Mouse (Mus musculus) kidney, embryonic 16.5 days (tissue): ENCODE measurements around the gene Sorl1. TPM values are rescaled to one million over a fixed set of nuclear protein-coding genes. Genes with fewer than 3 reads are reported as not detected.
A peak's percentile ranks its signal among the peaks of the same experiment; 100 is the strongest.

Experiments used
- ATAC-seq: fragments of 200-750 bp; cut with Nextera tagmentation; 2 replicates; pipeline ENCODE4 v1.8.0; 2017; ENCODE audit warnings: moderate TSS enrichment; ENCODE audit not compliant: low FRiP score, low TSS enrichment
- H3K27ac ChIP-seq: fragments of 300-500 bp; sonication (generic); 2 replicates; pipeline ENCODE4 v1.5.1; 2014; ENCODE audit warnings: low read length
- H3K27me3 ChIP-seq: fragments of 300-500 bp; sonication (generic); 2 replicates; pipeline ENCODE4 v1.6.1; 2014; ENCODE audit warnings: low read length, control low read depth, mixed read lengths; ENCODE audit not compliant: insufficient read depth
- H3K36me3 ChIP-seq: fragments of 300-500 bp; sonication (generic); 2 replicates; pipeline ENCODE4 v1.6.1; 2014; ENCODE audit warnings: low read length, control low read depth, mixed read lengths; ENCODE audit not compliant: insufficient read depth
- H3K4me1 ChIP-seq: fragments of 300-500 bp; sonication (generic); 2 replicates; pipeline ENCODE4 v1.6.1; 2014; ENCODE audit warnings: low read length, control low read depth, mixed read lengths; ENCODE audit not compliant: insufficient read depth
- H3K4me2 ChIP-seq: fragments of 300-500 bp; sonication (generic); replicated peaks from 2 replicates; pipeline ENCODE4 v1.6.1; 2014; ENCODE audit warnings: low read depth, low read length
- H3K4me3 ChIP-seq: fragments of 300-500 bp; sonication (generic); 2 replicates; pipeline ENCODE4 v1.5.1; 2014; ENCODE audit warnings: mild to moderate bottlenecking, low read length
- H3K9ac ChIP-seq: fragments of 300-500 bp; sonication (generic); replicated peaks from 2 replicates; pipeline ENCODE4 v1.6.1; 2014; ENCODE audit warnings: low read length
- H3K9me3 ChIP-seq: fragments of 300-500 bp; sonication (generic); 2 replicates; pipeline ENCODE4 v1.6.1; 2016; ENCODE audit warnings: low read length, control low read depth
- WGBS: fragments of 180-500 bp; shearing (Covaris S2); extraction: QIAGEN DNeasy Blood & Tissue Kit; methylation state at CpG from one replicate; pipeline ENCODE4 v1.1.7; 2014; 5-methylcytosine and 5-hydroxymethylcytosine counted together
- polyA plus RNA-seq: library from polyadenylated mRNA; unstranded; fragments of >200 nt; fragmentation: Nextera tagmentation; extraction: Ambion mirVana; gene quantifications from 2 replicates; pipeline ENCODE4 v1.2.1, GENCODE M21; 2015

Sorl1 gene
- polyA plus RNA-seq, result 11.3 and 12.5 TPM in 2 replicates

DNA sequence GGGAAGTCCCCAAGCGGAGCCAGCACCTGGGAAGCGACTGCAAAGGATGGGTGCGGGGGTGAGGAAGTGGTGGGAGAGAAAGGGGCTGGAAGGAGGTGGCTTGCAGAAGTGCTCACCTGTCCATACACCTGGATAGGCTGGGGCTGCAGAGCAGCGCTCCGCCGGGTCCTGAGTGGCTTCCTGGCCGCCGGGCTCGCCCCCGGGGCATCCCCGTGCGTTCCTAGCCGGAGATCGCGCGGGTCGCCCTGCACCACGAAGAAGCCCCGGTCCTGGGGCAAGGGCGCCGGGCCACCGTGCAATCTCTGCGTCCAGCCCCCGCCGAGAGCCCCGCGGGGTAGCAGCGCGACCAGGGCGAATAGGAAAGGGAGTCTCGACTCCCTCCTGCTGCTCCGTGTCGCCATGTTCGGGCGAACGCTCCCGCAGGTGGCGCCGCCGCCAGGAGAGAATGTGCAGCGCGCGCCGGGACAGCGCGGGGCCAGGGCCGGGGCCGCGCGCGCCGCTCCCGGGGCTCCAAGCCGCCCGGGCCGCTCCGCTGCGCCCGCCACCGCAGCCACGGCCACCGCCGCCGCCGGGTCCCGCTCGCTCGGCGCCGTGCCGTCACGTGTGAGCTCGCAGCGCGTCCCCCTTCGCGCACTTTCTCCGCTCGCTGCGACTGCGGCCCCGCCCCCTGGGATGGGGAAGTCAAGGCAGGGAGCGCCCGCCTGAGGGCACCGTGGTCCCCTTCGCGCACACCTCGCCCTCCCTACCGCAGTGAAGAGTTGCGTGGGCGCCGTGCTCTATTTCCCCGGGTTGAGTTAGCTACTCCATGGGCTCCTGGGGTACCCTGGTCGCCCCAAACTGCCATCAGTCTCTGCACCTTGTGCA is at the start of gene Sorl1:
Sorl1 (minus strand) TSS at position 585 of the 864 bp plus-strand sequence.
- peak within 1 kb of the TSS; percentile 87 for H3K9ac ChIP-seq
- WGBS, result under 1% methylated on average over 86 of the region's 94 CpGs
- H3K4me2 ChIP-seq, result peak within 1 kb of the TSS; percentile 97
- peak within 1 kb of the TSS; percentile 83 for H3K4me3 ChIP-seq
- no peaks in the 10 kb centered on the region for H3K9me3 ChIP-seq
- H3K4me1 ChIP-seq, result peaks cover 22% of the 10 kb centered on the region
- H3K27ac ChIP-seq, result peak within 1 kb of the TSS; percentile 59
- no peaks in the 10 kb centered on the region for H3K27me3 ChIP-seq
- ATAC-seq, result peak; percentile 86
- H3K36me3 ChIP-seq, result no peaks in the 10 kb centered on the region

DNA sequence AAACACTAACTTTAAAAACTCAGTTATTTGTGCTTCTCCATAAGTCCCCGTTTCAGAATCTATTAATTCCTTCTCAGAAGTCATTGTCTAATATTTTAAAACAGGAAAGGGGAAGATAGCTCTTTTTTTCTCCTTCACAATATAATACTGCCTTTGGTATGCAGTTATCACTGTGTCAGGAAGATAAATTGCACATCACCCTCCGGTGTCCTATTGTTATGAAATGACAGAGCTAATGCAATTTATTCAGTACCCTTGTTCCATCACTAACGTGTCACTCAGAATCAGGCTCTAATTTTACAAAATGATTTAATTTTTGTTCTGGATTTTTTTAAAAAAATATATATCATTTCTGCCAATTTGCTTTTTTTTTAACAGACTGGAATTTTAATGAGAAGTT is 49.7 kb upstream of the Sorl1 start:
- no peak for ATAC-seq
- 69% methylated on average over 3 of the region's 3 CpGs for WGBS
- no peaks in the 10 kb centered on the region for H3K27me3 ChIP-seq
- H3K4me1 ChIP-seq, result no peaks in the 10 kb centered on the region
- H3K27ac ChIP-seq, result no peak overlapping the region
- no peak overlapping the region for H3K4me3 ChIP-seq
- no peaks in the 10 kb centered on the region for H3K9me3 ChIP-seq
- H3K36me3 ChIP-seq, result no peaks in the 10 kb centered on the region
- H3K4me2 ChIP-seq, result no peak overlapping the region
- no peak overlapping the region for H3K9ac ChIP-seq

- 90% methylated on average over 8 of the region's 8 CpGs for WGBS
- no peak overlapping the region for H3K9ac ChIP-seq
- H3K36me3 ChIP-seq, result no peaks in the 10 kb centered on the region
- H3K4me3 ChIP-seq, result no peak overlapping the region
- peaks cover 4% of the 10 kb centered on the region; the same call in 1 of the 2 replicates for H3K9me3 ChIP-seq
- no peaks in the 10 kb centered on the region for H3K27me3 ChIP-seq
- H3K27ac ChIP-seq, result no peak overlapping the region
- H3K4me1 ChIP-seq, result no peaks in the 10 kb centered on the region
- H3K4me2 ChIP-seq, result no peak overlapping the region
- no peak for ATAC-seq
These were observed 45.4 kb upstream of the Sorl1 start for GRCm38 (mm10) chr9:42169491-42169890.

DNA sequence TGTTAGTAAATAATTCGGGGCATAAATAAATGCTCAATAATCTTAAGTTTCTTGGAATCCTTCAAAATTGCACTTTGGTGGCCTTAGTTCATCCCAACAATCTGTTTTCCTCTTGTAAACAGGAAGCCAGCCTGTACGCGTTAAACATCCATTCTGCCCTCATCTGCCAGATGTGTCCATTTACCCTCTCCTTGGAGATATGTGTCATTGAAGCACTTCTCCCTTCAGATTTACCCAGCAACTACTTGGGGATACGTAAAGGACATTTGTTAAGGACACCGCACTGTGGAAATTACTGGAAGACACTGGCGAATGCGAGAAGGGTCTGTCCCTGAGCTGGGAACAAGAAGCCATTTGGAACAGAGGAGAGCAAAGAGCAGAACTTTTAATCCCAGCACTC is 44.9 kb upstream of the Sorl1 start:
- Histone ChIP-seq H3K4me2 (no peak overlapping the region), H3K4me3 (no peak overlapping the region), H3K27ac (no peak overlapping the region), H3K9me3 (peaks cover 4% of the 10 kb centered on the region; the same call in 1 of the 2 replicates), H3K27me3 (no peaks in the 10 kb centered on the region), H3K9ac (no peak overlapping the region), H3K4me1 (no peaks in the 10 kb centered on the region), H3K36me3 (no peaks in the 10 kb centered on the region)
- ATAC-seq, result no peak
- 93% methylated on average over 7 of the region's 7 CpGs for WGBS

- no peak overlapping the region for H3K27ac ChIP-seq
- ATAC-seq, result no peak
- no peak overlapping the region for H3K4me2 ChIP-seq
- H3K9me3 ChIP-seq, result peaks cover 4% of the 10 kb centered on the region; the same call in 1 of the 2 replicates
- H3K4me3 ChIP-seq, result no peak overlapping the region
- H3K27me3 ChIP-seq, result no peaks in the 10 kb centered on the region
- no peaks in the 10 kb centered on the region for H3K36me3 ChIP-seq
- no peaks in the 10 kb centered on the region for H3K4me1 ChIP-seq
- no peak overlapping the region for H3K9ac ChIP-seq
- 74% methylated on average over 2 of the region's 2 CpGs for WGBS
These were observed 40.8 kb upstream of the Sorl1 start for GRCm38 (mm10) chr9:42164930-42165329.

DNA sequence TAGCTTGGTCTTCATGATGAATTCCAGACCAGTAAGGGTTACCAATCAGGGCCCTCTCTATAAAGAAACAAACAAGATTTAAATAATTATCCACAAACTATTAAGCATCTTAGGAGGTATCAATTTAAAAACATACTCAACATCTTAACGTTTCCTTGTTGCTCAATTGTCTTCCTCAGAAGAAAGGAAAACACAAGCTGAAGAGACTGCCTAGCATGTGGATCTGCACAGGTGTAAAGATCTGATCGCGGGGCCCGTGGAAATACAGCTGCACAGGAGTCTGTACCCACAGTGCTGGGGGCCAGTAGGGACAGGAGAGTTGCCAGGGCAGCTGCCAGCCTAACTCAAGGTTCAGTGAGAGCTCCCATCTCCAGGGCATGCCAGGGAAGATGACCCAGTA is 38.9 kb upstream of the Sorl1 start:
- no peak overlapping the region for H3K4me2 ChIP-seq
- 87% methylated on average over 4 of the region's 4 CpGs for WGBS
- H3K27me3 ChIP-seq, result no peaks in the 10 kb centered on the region
- H3K4me1 ChIP-seq, result no peaks in the 10 kb centered on the region
- no peak overlapping the region for H3K4me3 ChIP-seq
- no peak overlapping the region for H3K9ac ChIP-seq
- no peak overlapping the region for H3K27ac ChIP-seq
- no peak for ATAC-seq
- H3K36me3 ChIP-seq, result no peaks in the 10 kb centered on the region
- H3K9me3 ChIP-seq, result peaks cover 4% of the 10 kb centered on the region; the same call in 1 of the 2 replicates

DNA sequence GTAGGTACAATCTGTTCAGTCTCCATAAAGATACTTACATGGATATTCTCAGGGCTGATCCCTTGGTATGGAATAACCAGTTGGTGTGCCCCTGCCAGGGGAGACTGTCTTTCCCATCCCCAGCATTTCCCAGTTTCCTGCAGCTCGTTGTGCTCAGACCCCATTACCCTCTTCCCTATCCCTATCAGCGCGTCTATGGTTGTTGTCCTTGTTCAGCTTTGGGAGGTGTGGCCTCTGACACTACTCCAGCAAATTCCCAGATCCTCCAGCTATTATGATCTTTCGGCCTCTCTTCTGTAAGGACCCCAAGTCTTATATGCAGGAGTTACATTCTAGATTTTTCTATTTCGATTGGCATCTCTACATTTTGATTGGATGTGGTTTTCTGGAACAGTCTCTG is 35.3 kb upstream of the Sorl1 start:
- Histone ChIP-seq H3K4me2 (no peak overlapping the region), H3K9ac (no peak overlapping the region)

DNA sequence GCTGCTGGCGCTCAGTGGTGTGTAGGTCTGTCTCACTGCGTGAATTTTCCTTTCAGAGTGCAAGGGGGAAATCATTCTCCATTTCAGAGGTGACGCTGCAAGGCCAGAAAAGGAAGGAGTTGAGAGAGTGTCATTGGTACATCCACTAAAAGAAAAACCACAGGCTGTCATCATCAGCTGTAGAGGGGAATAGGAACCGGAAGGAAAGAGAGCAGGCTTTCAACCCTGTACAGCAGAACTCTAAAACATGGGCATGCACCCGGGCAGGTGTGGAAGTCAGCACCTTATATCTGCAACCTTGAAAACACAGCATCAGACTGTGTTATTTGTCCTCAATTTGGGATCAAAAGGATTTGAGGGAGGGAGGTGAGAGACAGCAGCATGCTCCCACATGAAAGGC is 34.6 kb upstream of the Sorl1 start:
- Histone ChIP-seq H3K9me3 (no peaks in the 10 kb centered on the region), H3K4me3 (no peak overlapping the region), H3K9ac (no peak overlapping the region), H3K4me2 (no peak overlapping the region), H3K27ac (no peak overlapping the region), H3K27me3 (no peaks in the 10 kb centered on the region), H3K4me1 (no peaks in the 10 kb centered on the region), H3K36me3 (no peaks in the 10 kb centered on the region)
- no peak for ATAC-seq
- WGBS, result 44% methylated on average over 5 of the region's 5 CpGs

More for the DNA sequence above, 35.3 kb upstream of the Sorl1 start:
- H3K36me3 ChIP-seq, result no peaks in the 10 kb centered on the region
- WGBS, result 56% methylated on average over 5 of the region's 5 CpGs
- no peaks in the 10 kb centered on the region for H3K9me3 ChIP-seq
- H3K27me3 ChIP-seq, result no peaks in the 10 kb centered on the region
- H3K4me3 ChIP-seq, result no peak overlapping the region
- no peaks in the 10 kb centered on the region for H3K4me1 ChIP-seq
- ATAC-seq, result no peak
- no peak overlapping the region for H3K27ac ChIP-seq

DNA sequence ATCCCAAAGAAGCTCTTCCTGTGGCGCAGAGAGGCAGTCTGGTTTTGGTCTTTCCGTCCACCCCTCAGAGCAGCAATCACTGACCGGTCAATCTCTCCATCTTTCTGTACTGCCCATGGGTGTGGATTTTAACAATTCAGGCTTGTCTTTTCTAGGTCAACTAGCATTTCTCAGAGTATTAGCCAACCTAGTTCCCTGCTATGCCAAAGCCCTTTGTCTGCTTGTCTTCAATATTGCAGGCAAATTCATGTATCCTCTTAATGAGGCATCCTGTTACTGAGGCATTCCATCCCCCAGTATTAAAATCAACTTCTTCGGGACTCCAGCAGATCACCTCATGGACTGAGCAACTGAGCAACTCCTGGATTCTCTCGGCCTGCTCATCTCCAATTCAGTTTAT is 33.9 kb upstream of the Sorl1 start:
- no peak overlapping the region for H3K4me2 ChIP-seq
- H3K4me1 ChIP-seq, result no peaks in the 10 kb centered on the region
- no peak overlapping the region for H3K4me3 ChIP-seq
- WGBS, result 88% methylated on average over 5 of the region's 5 CpGs
- H3K9ac ChIP-seq, result no peak overlapping the region
- no peaks in the 10 kb centered on the region for H3K9me3 ChIP-seq
- no peaks in the 10 kb centered on the region for H3K36me3 ChIP-seq
- ATAC-seq, result no peak
- no peaks in the 10 kb centered on the region for H3K27me3 ChIP-seq
- no peak overlapping the region for H3K27ac ChIP-seq

GRCm38 (mm10) chr9:42156566-42156965 is 32.5 kb upstream of the Sorl1 start:
- Histone ChIP-seq H3K9me3 (no peaks in the 10 kb centered on the region), H3K9ac (no peak overlapping the region), H3K4me2 (no peak overlapping the region), H3K4me3 (no peak overlapping the region), H3K27me3 (no peaks in the 10 kb centered on the region), H3K36me3 (no peaks in the 10 kb centered on the region), H3K27ac (no peak overlapping the region), H3K4me1 (no peaks in the 10 kb centered on the region)
- 90% methylated on average over 3 of the region's 3 CpGs for WGBS
- ATAC-seq, result no peak
